10 mouse cellular contexts compared by ENCODE assay signal in genomic region chr11:95831641-95832040, GRCm38 (mm10). TPM values are rescaled to one million over a fixed set of nuclear protein-coding genes. Genes with fewer than 3 reads are reported as not detected.
DNase-seq lines count a peak whose midpoint lies in the region; ATAC-seq and TF ChIP-seq lines count a peak whose summit lies in the region.
"Had no signal": no experiment of that assay in that cellular context is flagged by ENCODE, and none has a peak within 500 bp of the region (broad histone marks: within the 10 kb centered on the region; RNA-seq: fewer than 3 reads in every experiment).

No protein-coding gene starts in this region.

- H3K9me3 ChIP-seq in forebrain, embryonic 11.5 days (ENCODE audit: control insufficient read depth, low read length): no peaks in the 10 kb centered on the region
- no peaks in the 10 kb centered on the region for H3K9me3 ChIP-seq in forebrain, embryonic 15.5 days
- no peaks in the 10 kb centered on the region for H3K9me3 ChIP-seq in midbrain, embryonic 10.5 days (replicated peaks)
- no peaks in the 10 kb centered on the region for H3K9me3 ChIP-seq in midbrain, embryonic 16.5 days (replicated peaks; ENCODE audit: control insufficient read depth, low read length, poor library complexity, severe bottlenecking)
- no peaks in the 10 kb centered on the region for H3K9me3 ChIP-seq in intestine, embryonic 14.5 days (ENCODE audit: control insufficient read depth, low read length)

- H3K27ac ChIP-seq in forebrain, embryonic 11.5 days (ENCODE audit: low read depth, low read length): no peak overlapping the region
- H3K27ac ChIP-seq in forebrain, embryonic 15.5 days (replicated peaks): no peak overlapping the region
- H3K27ac ChIP-seq in midbrain, embryonic 10.5 days (replicated peaks): no peak overlapping the region
- H3K27ac ChIP-seq in midbrain, embryonic 16.5 days (ENCODE audit: low read length): no peak overlapping the region
- H3K27ac ChIP-seq in intestine, embryonic 14.5 days (ENCODE audit: low read depth): no peak overlapping the region
- H3K27ac ChIP-seq in small intestine, adult 2 months (ENCODE audit: insufficient read depth, low read depth, low read length): no peak overlapping the region

- TF ChIP-seq CTCF in small intestine, adult 2 months (IDR thresholded peaks at IDR 0.05; ENCODE audit: extremely low read depth, insufficient read length, insufficient replicate concordance, low read depth, low read length): peak; percentile 30; the same call in 1 of the 2 replicates

- peak; percentile 67 for DNase-seq in forebrain, embryonic 11.5 days (ENCODE audit: low spot score)
- no peak for DNase-seq in midbrain, embryonic 10.5 days (ENCODE audit: low spot score)
- DNase-seq in intestine, embryonic 14.5 days (ENCODE audit: low spot score): no peak
- no peak for DNase-seq in adrenal gland, adult 18-20 months (ENCODE audit: low spot score in 2 of 2)
- DNase-seq in gastrocnemius, adult 8-10 months (ENCODE audit: low spot score in 2 of 2): no peak
- DNase-seq: gastrocnemius, postnatal 10 days; lung, postnatal 4 days had no signal

- H3K4me1 ChIP-seq in forebrain, embryonic 11.5 days (replicated peaks; ENCODE audit: control insufficient read depth, insufficient read depth, low read length): peaks cover 5% of the 10 kb centered on the region; the same call in 1 of the 2 replicates
- peaks cover 27% of the 10 kb centered on the region for H3K4me1 ChIP-seq in forebrain, embryonic 15.5 days
- H3K4me1 ChIP-seq in midbrain, embryonic 10.5 days: peaks cover 59% of the 10 kb centered on the region
- peaks cover 20% of the 10 kb centered on the region for H3K4me1 ChIP-seq in midbrain, embryonic 16.5 days (ENCODE audit: control insufficient read depth, insufficient read depth, low read length)
- H3K4me1 ChIP-seq in intestine, embryonic 14.5 days (replicated peaks; ENCODE audit: control insufficient read depth, insufficient read depth, low read length): peaks cover 21% of the 10 kb centered on the region
- peaks cover 62% of the 10 kb centered on the region for H3K4me1 ChIP-seq in small intestine, adult 2 months (ENCODE audit: control insufficient read depth, insufficient read depth, insufficient read length, low read length)

- 3% methylated on average over 15 of the region's 15 CpGs for WGBS in forebrain, embryonic 11.5 days
- 2% methylated on average over 15 of the region's 15 CpGs for WGBS in forebrain, embryonic 15.5 days
- 3% methylated on average over 14 of the region's 15 CpGs for WGBS in midbrain, embryonic 10.5 days
- 4% methylated on average over 14 of the region's 15 CpGs for WGBS in midbrain, embryonic 16.5 days
- WGBS in intestine, embryonic 14.5 days: 11% methylated on average over 14 of the region's 15 CpGs
- WGBS in small intestine, adult 2 months: 53% methylated on average over 15 of the region's 15 CpGs

- H3K4me3 ChIP-seq in forebrain, embryonic 11.5 days (ENCODE audit: low read depth, low read length): no peak overlapping the region
- H3K4me3 ChIP-seq in forebrain, embryonic 15.5 days: no peak overlapping the region
- 0 out of 2 replicates have a peak overlapping the region, but pooled peaks have one; percentile 43 for H3K4me3 ChIP-seq in midbrain, embryonic 10.5 days
- no peak overlapping the region for H3K4me3 ChIP-seq in midbrain, embryonic 16.5 days (ENCODE audit: low read depth, low read length)
- H3K4me3 ChIP-seq in intestine, embryonic 14.5 days (ENCODE audit: low read depth, low read length): peak overlapping the region; percentile 29; the same call in 1 of the 2 replicates
- H3K4me3 ChIP-seq in small intestine, adult 2 months (ENCODE audit: low read depth, low read length): peak overlapping the region; percentile 51

- no peak overlapping the region for H3K4me2 ChIP-seq in forebrain, embryonic 11.5 days (ENCODE audit: low read depth, low read length, severe bottlenecking)
- no peak overlapping the region for H3K4me2 ChIP-seq in forebrain, embryonic 15.5 days (replicated peaks)
- no peak overlapping the region for H3K4me2 ChIP-seq in midbrain, embryonic 16.5 days (ENCODE audit: low read length)
- peak overlapping the region; percentile 47; the same call in 1 of the 2 replicates for H3K4me2 ChIP-seq in intestine, embryonic 14.5 days (ENCODE audit: low read length)

- no peaks in the 10 kb centered on the region for H3K36me3 ChIP-seq in forebrain, embryonic 11.5 days (ENCODE audit: control insufficient read depth, insufficient read depth, low read length)
- H3K36me3 ChIP-seq in forebrain, embryonic 15.5 days: no peaks in the 10 kb centered on the region
- no peaks in the 10 kb centered on the region for H3K36me3 ChIP-seq in midbrain, embryonic 10.5 days
- H3K36me3 ChIP-seq in midbrain, embryonic 16.5 days (ENCODE audit: control insufficient read depth, insufficient read depth, low read length): no peaks in the 10 kb centered on the region
- H3K36me3 ChIP-seq in intestine, embryonic 14.5 days (ENCODE audit: control insufficient read depth, insufficient read depth, low read length): no peaks in the 10 kb centered on the region
- H3K36me3 ChIP-seq in small intestine, adult 2 months (ENCODE audit: control insufficient read depth, insufficient read depth, low read length): 0 out of 2 replicates have a peak, but pooled peaks cover 11% of the 10 kb centered on the region

- ATAC-seq in forebrain, embryonic 11.5 days (replicated peaks; ENCODE audit: low FRiP score): no peak
- ATAC-seq in forebrain, embryonic 15.5 days (replicated peaks): no peak
- ATAC-seq in midbrain, embryonic 16.5 days: no peak
- no peak for ATAC-seq in intestine, embryonic 14.5 days (replicated peaks; ENCODE audit: low FRiP score, low TSS enrichment, low read depth)

- no peak for TF ChIP-seq POLR2A in small intestine, adult 2 months (IDR thresholded peaks at IDR 0.05; ENCODE audit: low read depth, low read length)

- H3K9ac ChIP-seq in forebrain, embryonic 11.5 days (ENCODE audit: low read length): no peak overlapping the region
- H3K9ac ChIP-seq in forebrain, embryonic 15.5 days (replicated peaks): no peak overlapping the region
- H3K9ac ChIP-seq in midbrain, embryonic 16.5 days (ENCODE audit: low read depth, low read length): no peak overlapping the region
- no peak overlapping the region for H3K9ac ChIP-seq in intestine, embryonic 14.5 days (ENCODE audit: low read length)

- H3K27me3 ChIP-seq in forebrain, embryonic 11.5 days (ENCODE audit: control insufficient read depth, insufficient read depth, low read length): peaks cover 88% of the 10 kb centered on the region
- H3K27me3 ChIP-seq in forebrain, embryonic 15.5 days: peaks cover 98% of the 10 kb centered on the region
- H3K27me3 ChIP-seq in midbrain, embryonic 10.5 days (ENCODE audit: low read depth, poor library complexity, severe bottlenecking): peaks cover 100% of the 10 kb centered on the region
- H3K27me3 ChIP-seq in midbrain, embryonic 16.5 days (ENCODE audit: control insufficient read depth, insufficient read depth, low read depth, low read length): peaks cover 88% of the 10 kb centered on the region
- H3K27me3 ChIP-seq in intestine, embryonic 14.5 days (replicated peaks; ENCODE audit: control insufficient read depth, insufficient read depth, low read length): peaks cover 78% of the 10 kb centered on the region
- no peaks in the 10 kb centered on the region for H3K27me3 ChIP-seq in small intestine, adult 2 months (ENCODE audit: control insufficient read depth, insufficient read depth, low read length)

RNA-seq across cellular contexts. Expression of gene Gngt2, which starts 5.4 kb away (rescaled TPM):
- 3.5 and 5.1 TPM in 2 replicates for polyA plus RNA-seq in forebrain, embryonic 11.5 days (2014; fragmentation: Nextera tagmentation; extraction: Ambion mirVana)
- 2.5 and 2.6 TPM in 2 replicates for polyA plus RNA-seq in forebrain, embryonic 15.5 days (2015; fragmentation: Nextera tagmentation; extraction: Ambion mirVana)
- 4.4 and 6.1 TPM in 2 replicates for polyA plus RNA-seq in midbrain, embryonic 10.5 days (2016; fragmentation: Nextera tagmentation; extraction: Ambion mirVana)
- polyA plus RNA-seq in midbrain, embryonic 16.5 days (2015; fragmentation: Nextera tagmentation; extraction: Ambion mirVana): 2.6 TPM in 2 replicates
- 17.2 and 19.1 TPM in 2 replicates for polyA plus RNA-seq in intestine, embryonic 14.5 days (2014; fragmentation: Nextera tagmentation; extraction: Ambion mirVana)
- 2.1 and 4.7 TPM in 2 replicates for polyA plus RNA-seq in small intestine, adult 2 months (2012; rRNA removed)
- 10 to 100 TPM; 23.9 to 29.2 TPM for total RNA-seq in adrenal gland, adult 18-20 months (2021)
- 1 to 10 TPM; 2.3 to 4.0 (median 2.8) TPM for total RNA-seq in gastrocnemius, adult 8-10 months (2022)

RNA-seq across cellular contexts. Expression of gene Phospho1, which starts 7.3 kb away (rescaled TPM):
- 0.51 TPM in 1 of 2 replicates, not detected in the other for polyA plus RNA-seq in forebrain, embryonic 11.5 days (2014; fragmentation: Nextera tagmentation; extraction: Ambion mirVana)
- polyA plus RNA-seq in forebrain, embryonic 15.5 days (2015; fragmentation: Nextera tagmentation; extraction: Ambion mirVana): 0.23 TPM in 1 of 2 replicates, not detected in the other
- 0.30 TPM in 1 of 2 replicates, not detected in the other for polyA plus RNA-seq in midbrain, embryonic 10.5 days (2016; fragmentation: Nextera tagmentation; extraction: Ambion mirVana)
- 0.43 and 0.45 TPM in 2 replicates for polyA plus RNA-seq in midbrain, embryonic 16.5 days (2015; fragmentation: Nextera tagmentation; extraction: Ambion mirVana)
- 0.39 TPM in 1 of 2 replicates, not detected in the other for polyA plus RNA-seq in intestine, embryonic 14.5 days (2014; fragmentation: Nextera tagmentation; extraction: Ambion mirVana)
- polyA plus RNA-seq in small intestine, adult 2 months (2012; rRNA removed): 236 and 278 TPM in 2 replicates
- total RNA-seq in adrenal gland, adult 18-20 months (2021): 100 to 1,000 TPM; 202 to 415 TPM
- total RNA-seq in gastrocnemius, adult 8-10 months (2022): 100 to 1,000 TPM; 341 to 419 (median 369) TPM

RNA-seq across cellular contexts. Expression of gene Abi3, which starts 10.6 kb away (rescaled TPM):
- polyA plus RNA-seq in forebrain, embryonic 11.5 days (2014; fragmentation: Nextera tagmentation; extraction: Ambion mirVana): 0.97 and 1.1 TPM in 2 replicates
- polyA plus RNA-seq in forebrain, embryonic 15.5 days (2015; fragmentation: Nextera tagmentation; extraction: Ambion mirVana): 1.7 and 2.0 TPM in 2 replicates
- polyA plus RNA-seq in midbrain, embryonic 10.5 days (2016; fragmentation: Nextera tagmentation; extraction: Ambion mirVana): 3.5 and 3.6 TPM in 2 replicates
- polyA plus RNA-seq in midbrain, embryonic 16.5 days (2015; fragmentation: Nextera tagmentation; extraction: Ambion mirVana): 1.2 and 1.9 TPM in 2 replicates
- polyA plus RNA-seq in intestine, embryonic 14.5 days (2014; fragmentation: Nextera tagmentation; extraction: Ambion mirVana): 4.8 TPM in 2 replicates
- polyA plus RNA-seq in small intestine, adult 2 months (2012; rRNA removed): 34.0 and 73.5 TPM in 2 replicates
- 10 to 100 TPM; 13.9 to 15.4 TPM for total RNA-seq in adrenal gland, adult 18-20 months (2021)
- total RNA-seq in gastrocnemius, adult 8-10 months (2022): 1 to 10 TPM in 3 of 4 experiments, under 1 TPM in 1; 0.77 to 2.2 (median 1.5) TPM

Comparison
In these comparisons a context has a peak if more than half of its experiments do, and no peak if none do; other contexts are left out.
1. H3K4me3 ChIP-seq: peak in midbrain, embryonic 10.5 days (single experiment), intestine, embryonic 14.5 days (single experiment) and small intestine, adult 2 months (single experiment); none in forebrain, embryonic 11.5 days (single experiment), forebrain, embryonic 15.5 days (single experiment) and midbrain, embryonic 16.5 days (single experiment).
2. RNA of gene Phospho1, which starts 7.3 kb away (polyA plus RNA-seq): 236 to 278 TPM in small intestine, adult 2 months; 0.43 to 0.45 TPM in midbrain, embryonic 16.5 days, 0.39 TPM in intestine, embryonic 14.5 days, 0.30 TPM in midbrain, embryonic 10.5 days, 0.23 TPM in forebrain, embryonic 15.5 days and 0.51 TPM in forebrain, embryonic 11.5 days; every median in the first group is over 100 times any median in the second.